Mouse (Mus musculus) erythroblast, embryonic 14.5 days (primary cell): ENCODE data around the gene Fbxl5.

Experiments
- GATA1 ChIP-seq: IDR thresholded peaks from 2 replicates; pipeline ENCODE4 v1.6.1; 2012; ENCODE audit warnings: low read length, inconsistent platforms, mixed read lengths
- TAL1 ChIP-seq: IDR thresholded peaks from 3 replicates; pipeline ENCODE4 v1.6.1; 2012; ENCODE audit warnings: low read length, inconsistent platforms, mixed read lengths

DNA sequence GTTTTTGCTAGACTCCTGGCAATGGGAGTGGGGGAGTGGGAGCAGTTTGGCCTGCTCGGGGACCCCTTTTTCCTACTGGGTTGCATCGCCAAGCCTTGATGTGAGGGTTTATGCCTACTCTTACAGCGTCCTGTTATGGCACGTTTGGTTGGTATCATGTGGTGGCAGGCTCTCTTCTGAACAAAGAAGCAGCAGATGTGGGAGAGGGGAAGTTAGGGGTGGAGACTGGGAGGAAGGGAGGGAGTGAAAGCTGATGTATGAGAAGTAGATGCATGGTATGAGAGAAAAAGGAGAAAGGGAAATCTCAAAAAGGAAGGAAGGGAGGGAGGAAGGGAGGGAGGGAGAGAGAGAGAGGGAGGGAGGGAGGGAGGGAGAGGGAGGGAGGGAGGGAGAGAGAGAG, 14.5 kb downstream of the Fbxl5 start:
- TF ChIP-seq GATA1 (no peak), TAL1 (no peak)
